ENCODE assay signal across 8 mouse cellular contexts in genomic region chr11:98550311-98550974, GRCm38 (mm10). TPM values are rescaled to one million over a fixed set of nuclear protein-coding genes. Genes with fewer than 3 reads are reported as not detected.
DNase-seq lines count a peak whose midpoint lies in the region; ATAC-seq and TF ChIP-seq lines count a peak whose summit lies in the region.

No protein-coding gene starts in this region.

- no peaks in the 10 kb centered on the region for H3K36me3 ChIP-seq in kidney, postnatal 0 days (ENCODE audit: insufficient read depth, low read length)
- H3K36me3 ChIP-seq in embryonic facial prominence, embryonic 13.5 days = no peaks in the 10 kb centered on the region
- no peaks in the 10 kb centered on the region for H3K36me3 ChIP-seq in limb, embryonic 10.5 days

- no peak for TF ChIP-seq CTCF in kidney, postnatal 0 days (IDR thresholded peaks at IDR 0.05; ENCODE audit: low read depth)

- DNase-seq in kidney, postnatal 0 days (ENCODE audit: low spot score) = no peak
- no peak for DNase-seq in kidney, postnatal 36 days
- no peak for DNase-seq in limb, embryonic 10.5 days (ENCODE audit: low spot score)
- DNase-seq in neural tube, embryonic 10.5 days (ENCODE audit: extremely low spot score, low spot score) = peak; percentile 18
- DNase-seq in right cerebral cortex, postnatal 14 days = no peak
- DNase-seq in right cerebral cortex, postnatal 4 days = no peak
- DNase-seq in ovary, postnatal 10 days (ENCODE audit: low spot score) = no peak

- 20% methylated on average over 20 of the region's 20 CpGs for WGBS in kidney, postnatal 0 days
- WGBS in embryonic facial prominence, embryonic 13.5 days = 20% methylated on average over 20 of the region's 20 CpGs
- 19% methylated on average over 20 of the region's 20 CpGs for WGBS in limb, embryonic 10.5 days

- H3K4me3 ChIP-seq in kidney, postnatal 0 days (replicated peaks; ENCODE audit: low read depth, low read length) = peak overlapping the region; percentile 58
- H3K4me3 ChIP-seq in embryonic facial prominence, embryonic 13.5 days = peak overlapping the region; percentile 80
- peak overlapping the region; percentile 69 for H3K4me3 ChIP-seq in limb, embryonic 10.5 days

- no peak overlapping the region for H3K27ac ChIP-seq in kidney, postnatal 0 days
- H3K27ac ChIP-seq in embryonic facial prominence, embryonic 13.5 days = peak overlapping the region; percentile 66; the same call in 1 of the 2 replicates
- peak overlapping the region; percentile 88 for H3K27ac ChIP-seq in limb, embryonic 10.5 days

- peaks cover 17% of the 10 kb centered on the region; the same call in 1 of the 2 replicates for H3K27me3 ChIP-seq in kidney, postnatal 0 days (ENCODE audit: insufficient read depth, low read length)
- peaks cover 50% of the 10 kb centered on the region for H3K27me3 ChIP-seq in embryonic facial prominence, embryonic 13.5 days
- H3K27me3 ChIP-seq in limb, embryonic 10.5 days (ENCODE audit: low read depth, poor library complexity, severe bottlenecking) = peaks cover 54% of the 10 kb centered on the region

- H3K4me2 ChIP-seq in kidney, postnatal 0 days (ENCODE audit: low read length) = peak overlapping the region; percentile 80
- peak overlapping the region; percentile 81 for H3K4me2 ChIP-seq in embryonic facial prominence, embryonic 13.5 days

- no peaks in the 10 kb centered on the region for H3K9me3 ChIP-seq in kidney, postnatal 0 days (replicated peaks; ENCODE audit: low read length)
- no peaks in the 10 kb centered on the region for H3K9me3 ChIP-seq in embryonic facial prominence, embryonic 13.5 days
- no peaks in the 10 kb centered on the region for H3K9me3 ChIP-seq in limb, embryonic 10.5 days (replicated peaks)

- H3K4me1 ChIP-seq in kidney, postnatal 0 days (replicated peaks; ENCODE audit: insufficient read depth, low read length) = peaks cover 11% of the 10 kb centered on the region; the same call in 1 of the 2 replicates
- peaks cover 14% of the 10 kb centered on the region for H3K4me1 ChIP-seq in embryonic facial prominence, embryonic 13.5 days
- H3K4me1 ChIP-seq in limb, embryonic 10.5 days = peaks cover 10% of the 10 kb centered on the region

- H3K9ac ChIP-seq in kidney, postnatal 0 days (ENCODE audit: low read depth, low read length) = no peak overlapping the region
- H3K9ac ChIP-seq in embryonic facial prominence, embryonic 13.5 days = peak overlapping the region; percentile 79

- no peak for ATAC-seq in kidney, postnatal 0 days (replicated peaks; ENCODE audit: low FRiP score, low read depth)
- no peak for ATAC-seq in embryonic facial prominence, embryonic 13.5 days (ENCODE audit: insufficient number of reproducible peaks, insufficient read depth, low FRiP score, low TSS enrichment, low read depth)

RNA-seq across cellular contexts. Expression of gene Zpbp2, which starts 0.5 kb away (rescaled TPM):
- 0.43 and 0.64 TPM in 2 replicates for polyA plus RNA-seq in kidney, postnatal 0 days (2015; fragmentation: Nextera tagmentation; extraction: Ambion mirVana)
- not detected in 2 replicates for polyA plus RNA-seq in embryonic facial prominence, embryonic 13.5 days (2015; fragmentation: Nextera tagmentation; extraction: Ambion mirVana)
- polyA plus RNA-seq in limb, embryonic 10.5 days (2016; fragmentation: Nextera tagmentation; extraction: Ambion mirVana) = 0.14 TPM in 1 of 2 replicates, not detected in the other

RNA-seq across cellular contexts. Expression of gene Ikzf3, which starts 4.6 kb away (rescaled TPM):
- polyA plus RNA-seq in kidney, postnatal 0 days (2015; fragmentation: Nextera tagmentation; extraction: Ambion mirVana) = 0.26 and 0.29 TPM in 2 replicates
- polyA plus RNA-seq in embryonic facial prominence, embryonic 13.5 days (2015; fragmentation: Nextera tagmentation; extraction: Ambion mirVana) = 0.27 and 0.58 TPM in 2 replicates
- polyA plus RNA-seq in limb, embryonic 10.5 days (2016; fragmentation: Nextera tagmentation; extraction: Ambion mirVana) = not detected in 2 replicates

RNA-seq across cellular contexts. Expression of gene Ormdl3, which starts 36.7 kb away (rescaled TPM):
- polyA plus RNA-seq in kidney, postnatal 0 days (2015; fragmentation: Nextera tagmentation; extraction: Ambion mirVana) = 50.1 and 51.3 TPM in 2 replicates
- polyA plus RNA-seq in embryonic facial prominence, embryonic 13.5 days (2015; fragmentation: Nextera tagmentation; extraction: Ambion mirVana) = 69.4 and 71.9 TPM in 2 replicates
- 46.9 and 55.0 TPM in 2 replicates for polyA plus RNA-seq in limb, embryonic 10.5 days (2016; fragmentation: Nextera tagmentation; extraction: Ambion mirVana)

RNA-seq across cellular contexts. Expression of gene Lrrc3c, which starts 47.6 kb away (rescaled TPM):
- polyA plus RNA-seq in kidney, postnatal 0 days (2015; fragmentation: Nextera tagmentation; extraction: Ambion mirVana) = not detected in 2 replicates
- polyA plus RNA-seq in embryonic facial prominence, embryonic 13.5 days (2015; fragmentation: Nextera tagmentation; extraction: Ambion mirVana) = not detected in 2 replicates
- polyA plus RNA-seq in limb, embryonic 10.5 days (2016; fragmentation: Nextera tagmentation; extraction: Ambion mirVana) = not detected in 2 replicates
